Mouse (Mus musculus) megakaryocyte, embryonic 14.5 days (primary cell): ENCODE measurements around the gene Nat9.

Source experiments
- FLI1 ChIP-seq: IDR thresholded peaks from 2 replicates; pipeline ENCODE4 v1.6.1; 2012; ENCODE audit warnings: low read length, inconsistent platforms, mixed read lengths
- GATA1 ChIP-seq: IDR thresholded peaks from 3 replicates; pipeline ENCODE4 v1.6.1; 2012; ENCODE audit warnings: mixed read lengths, low read length, inconsistent platforms, borderline replicate concordance

GRCm38 (mm10) chr11:115223877-115224276 lies 36.2 kb upstream of the Nat9 start:
- no peak for TF ChIP-seq GATA1
- TF ChIP-seq FLI1: no peak
